Mouse (Mus musculus) embryonic fibroblast, embryonic 13.5 days (primary cell): ENCODE measurements at regions not wholly inside any gene's neighbourhood (a gene's known extent, or its start where the extent isn't known, plus 50 kb on each side); places are given as distances from the start of the nearest gene placed in this dataset.

ENCODE experiments used
- H3K27ac ChIP-seq: 2 replicates; pipeline ENCODE4 v1.5.1; 2012; ENCODE audit warnings: low read length, control low read depth, inconsistent platforms; ENCODE audit not compliant: insufficient read depth
- H3K4me1 ChIP-seq: 2 replicates; pipeline ENCODE4 v1.6.1; 2011; ENCODE audit warnings: low read length; ENCODE audit not compliant: control insufficient read depth, insufficient read depth
- H3K4me3 ChIP-seq: 2 replicates; pipeline ENCODE4 v1.5.1; 2011; ENCODE audit warnings: mild to moderate bottlenecking, control low read depth, low read length; ENCODE audit not compliant: insufficient read depth
- CTCF ChIP-seq: IDR thresholded peaks from 2 replicates; pipeline ENCODE4 v1.5.1; 2011; ENCODE audit warnings: mild to moderate bottlenecking, control low read depth, low read length, moderate library complexity, borderline replicate concordance; ENCODE audit not compliant: insufficient read depth
- POLR2A ChIP-seq: IDR thresholded peaks from 2 replicates; pipeline ENCODE4 v1.6.1; 2011; ENCODE audit warnings: low read depth, mild to moderate bottlenecking, control low read depth, low read length, moderate library complexity

DNA sequence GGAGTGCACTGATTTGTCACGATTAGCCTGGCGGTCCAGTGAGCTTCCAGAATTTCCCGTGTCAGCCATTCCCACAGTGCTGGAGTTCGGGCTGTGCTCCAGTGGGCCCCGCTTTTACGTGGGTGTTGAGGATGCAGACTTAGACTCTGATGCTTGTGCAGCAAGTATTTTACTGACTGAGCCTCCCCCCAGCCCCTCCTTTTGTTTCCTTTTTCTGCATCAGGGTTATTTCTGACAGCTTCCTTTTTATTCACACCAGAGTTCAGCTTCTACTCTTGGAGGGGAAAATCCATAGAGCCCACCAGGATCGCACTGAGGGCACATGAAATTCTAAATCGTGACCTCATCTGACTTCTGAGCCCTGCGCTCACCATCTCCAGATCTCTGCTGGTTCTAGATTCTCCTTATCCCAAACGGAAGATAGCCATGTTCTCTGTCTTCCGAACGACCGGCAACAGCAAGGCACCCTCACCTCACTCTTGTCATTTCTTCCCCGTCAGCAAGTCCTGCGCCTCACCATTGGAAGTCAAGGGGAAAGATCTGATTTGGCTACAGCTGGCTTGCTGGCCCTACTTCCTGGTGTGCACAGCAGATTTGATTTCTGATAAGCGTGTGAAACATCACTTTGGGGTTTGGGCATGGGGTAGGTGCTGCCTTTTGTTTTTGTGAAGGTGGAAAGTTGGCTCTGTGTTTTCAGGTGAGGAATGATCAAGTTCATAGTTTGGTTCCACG, 126.8 kb upstream of the Klf3 start:
- no peak overlapping the region for H3K4me3 ChIP-seq
- H3K4me1 ChIP-seq = no peaks in the 10 kb centered on the region
- TF ChIP-seq POLR2A = no peak
- no peak for TF ChIP-seq CTCF
- no peak overlapping the region for H3K27ac ChIP-seq

DNA sequence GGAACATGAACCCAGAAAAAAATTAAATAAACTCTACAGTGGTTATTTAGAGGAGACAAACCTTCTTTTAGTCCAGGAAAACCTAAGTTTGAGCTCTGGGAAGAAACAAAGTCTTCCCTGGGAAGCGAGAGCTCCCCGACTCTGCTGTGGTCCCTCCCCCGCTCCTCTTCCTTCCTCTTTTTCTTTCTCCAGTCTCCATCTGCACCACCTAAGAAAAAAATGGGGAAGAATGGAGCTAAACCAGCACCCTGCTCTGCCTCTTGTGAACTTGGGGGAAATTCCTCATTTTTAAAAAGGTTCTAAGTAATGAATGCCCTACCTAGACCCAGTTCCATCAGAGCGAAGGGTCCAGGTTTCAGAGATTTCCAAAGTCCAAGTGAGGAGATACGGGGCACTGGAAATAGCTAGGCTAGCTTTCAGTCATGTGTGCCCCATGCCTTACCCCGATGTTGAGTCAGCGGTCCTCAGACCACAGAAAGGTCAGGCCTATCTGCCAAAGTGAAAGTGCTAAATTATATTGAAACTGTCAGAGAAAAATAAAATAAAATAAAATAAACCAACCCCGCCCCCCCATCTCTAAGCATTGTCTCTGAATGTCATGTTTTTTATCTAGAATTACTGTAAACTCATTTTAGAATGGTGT, 126.1 kb upstream of the Klf3 start:
- Histone ChIP-seq H3K4me1 (no peaks in the 10 kb centered on the region), H3K27ac (no peak overlapping the region), H3K4me3 (no peak overlapping the region)
- TF ChIP-seq CTCF (no peak), POLR2A (no peak)

DNA sequence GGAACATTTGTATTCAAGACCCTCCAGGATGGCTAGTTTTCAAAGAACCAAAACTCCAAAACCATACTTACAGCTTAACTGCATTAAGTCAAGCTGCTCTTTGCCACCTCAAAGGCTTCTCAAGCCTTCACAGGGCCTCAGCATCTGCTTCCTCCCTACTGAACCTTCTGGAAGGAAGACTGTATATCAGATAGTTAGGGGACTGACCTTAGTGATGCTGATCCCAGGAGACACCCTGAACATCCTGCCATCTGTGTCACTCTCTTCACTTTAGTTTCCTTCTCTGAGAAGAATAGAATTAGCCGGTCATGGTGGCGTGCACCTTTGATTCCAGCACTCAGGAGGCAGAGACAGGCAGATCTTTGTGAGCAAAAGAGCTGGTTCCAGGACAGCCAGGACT, 124.5 kb upstream of the Klf3 start:
- TF ChIP-seq POLR2A (no peak), CTCF (no peak)
- Histone ChIP-seq H3K4me1 (no peaks in the 10 kb centered on the region), H3K4me3 (no peak overlapping the region), H3K27ac (no peak overlapping the region)

GRCm38 (mm10) chr5:64679996-64680625, 123.1 kb upstream of the Klf3 start:
- TF ChIP-seq POLR2A (no peak), CTCF (no peak)
- Histone ChIP-seq H3K4me1 (no peaks in the 10 kb centered on the region), H3K4me3 (no peak overlapping the region), H3K27ac (no peak overlapping the region)

DNA sequence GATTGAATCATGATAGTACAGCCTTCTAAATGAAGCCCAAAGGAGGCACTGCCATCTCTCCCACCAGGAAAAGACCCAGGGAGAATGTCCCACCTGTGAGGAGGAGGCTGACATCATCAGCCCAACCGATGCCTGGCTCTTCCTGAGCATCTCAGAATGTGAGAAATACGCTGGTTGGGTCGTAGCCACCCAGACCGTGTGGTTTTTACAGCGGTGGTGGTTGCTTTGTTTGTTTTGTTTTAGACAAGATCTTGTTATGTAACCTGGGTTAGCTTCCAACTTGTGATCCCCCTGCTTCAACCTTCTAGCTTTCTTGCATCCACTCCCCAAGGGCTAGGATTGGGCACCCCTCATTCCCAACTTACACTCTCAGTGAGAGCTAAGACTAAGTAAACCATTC, 122.0 kb upstream of the Klf3 start:
- Histone ChIP-seq H3K27ac (no peak overlapping the region), H3K4me1 (no peaks in the 10 kb centered on the region), H3K4me3 (no peak overlapping the region)
- TF ChIP-seq POLR2A (no peak), CTCF (no peak)

DNA sequence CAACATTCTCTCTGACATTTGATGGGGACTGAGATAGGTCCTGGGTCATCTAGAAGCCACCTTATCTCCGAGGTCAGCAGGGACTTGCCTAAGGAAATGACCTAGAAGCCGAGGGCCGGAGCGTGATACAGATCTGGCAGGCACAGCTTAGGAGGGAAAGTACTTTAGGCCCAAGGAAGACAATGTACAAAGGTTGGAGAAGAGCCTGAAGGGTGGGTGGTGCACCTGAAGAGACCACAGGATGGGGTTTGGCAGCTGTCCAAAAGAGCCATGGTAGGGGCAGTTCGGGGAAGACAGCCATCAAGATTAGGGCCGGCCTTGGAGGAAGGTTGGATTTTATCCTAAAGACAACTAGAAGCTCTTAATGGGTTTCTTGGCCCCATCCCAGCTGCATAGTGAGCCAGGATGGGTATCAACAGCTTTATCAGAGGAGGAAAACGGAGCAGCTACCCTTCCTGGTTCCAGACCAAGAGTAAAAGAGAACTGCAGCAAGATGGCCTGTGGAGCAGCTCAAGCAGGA, 120.8 kb upstream of the Klf3 start:
- no peak for TF ChIP-seq CTCF
- TF ChIP-seq POLR2A = no peak

GRCm38 (mm10) chr5:64683419-64683818, 119.8 kb upstream of the Klf3 start:
- TF ChIP-seq POLR2A = no peak
- Histone ChIP-seq H3K4me1 (no peaks in the 10 kb centered on the region), H3K27ac (no peak overlapping the region), H3K4me3 (no peak overlapping the region)

More for the DNA sequence above, 120.8 kb upstream of the Klf3 start:
- Histone ChIP-seq H3K27ac (no peak overlapping the region), H3K4me1 (no peaks in the 10 kb centered on the region), H3K4me3 (no peak overlapping the region)

DNA sequence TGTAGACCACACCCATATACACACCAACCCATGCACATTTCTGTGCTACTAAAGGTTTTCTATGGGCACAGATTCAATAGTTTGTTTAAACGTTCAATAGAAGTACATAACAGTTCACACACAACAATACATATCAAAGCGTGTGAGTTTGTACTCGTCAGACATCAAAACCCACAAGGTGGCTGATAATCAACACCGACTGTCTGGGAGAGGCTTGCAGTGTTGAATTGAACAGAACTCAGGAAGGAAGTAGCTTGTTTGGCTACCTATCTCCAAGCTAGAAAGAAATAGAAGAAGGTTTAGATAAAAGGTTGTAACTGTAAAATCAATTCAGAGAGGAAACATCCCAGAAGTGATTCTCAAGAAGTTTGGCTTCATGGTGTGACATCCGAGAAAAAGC, 118.9 kb upstream of the Klf3 start:
- no peak for TF ChIP-seq POLR2A
- TF ChIP-seq CTCF = no peak
- H3K4me3 ChIP-seq = no peak overlapping the region
- no peak overlapping the region for H3K27ac ChIP-seq
- H3K4me1 ChIP-seq = no peaks in the 10 kb centered on the region

- no peak overlapping the region for H3K4me3 ChIP-seq
- H3K4me1 ChIP-seq = no peaks in the 10 kb centered on the region
- TF ChIP-seq CTCF (no peak), POLR2A (no peak)
- H3K27ac ChIP-seq = no peak overlapping the region
Observed at GRCm38 (mm10) chr5:64690148-64690547, 113.0 kb upstream of the Klf3 start.

- Histone ChIP-seq H3K27ac (no peak overlapping the region), H3K4me3 (no peak overlapping the region), H3K4me1 (no peaks in the 10 kb centered on the region)
- no peak for TF ChIP-seq POLR2A
- no peak for TF ChIP-seq CTCF
Observed at GRCm38 (mm10) chr5:64691406-64692100, 111.6 kb upstream of the Klf3 start.
